Mouse (Mus musculus): ENCODE results near the gene Nid1.
"Not testable (repeated sequence)": the region's sequence is repeated elsewhere in the genome, so short reads cannot be mapped to it uniquely, and the experiment has no call there.

GRCm38 (mm10) chr13:13445601-13446000 lies 8.2 kb downstream of the Nid1 start:
- not testable (repeated sequence) for TF ChIP-seq EP300, POLR2A (IDR thresholded peaks at IDR 0.05; ENCODE audit: insufficient read depth, low read depth, low read length)

Data from heart, adult 2 months (tissue).